ENCODE assay signal across 10 mouse cellular contexts in genomic region chr2:153052700-153053351, GRCm38 (mm10). TPM values are rescaled to one million over a fixed set of nuclear protein-coding genes. Genes with fewer than 3 reads are reported as not detected.
A peak's percentile ranks its signal among the peaks of the same experiment; 100 is the strongest.
DNase-seq lines count a peak whose midpoint lies in the region; ATAC-seq and TF ChIP-seq lines count a peak whose summit lies in the region.
"Had no signal": no experiment of that assay in that cellular context is flagged by ENCODE, and none has a peak within 500 bp of the region (broad histone marks: within the 10 kb centered on the region; RNA-seq: fewer than 3 reads in every experiment).

No protein-coding gene starts in this region.

- peak overlapping the region; percentile 15; the same call in 1 of the 2 replicates for H3K4me2 ChIP-seq in hindbrain, embryonic 13.5 days
- no peak overlapping the region for H3K4me2 ChIP-seq in stomach, postnatal 0 days (replicated peaks; ENCODE audit: low read depth)

- H3K27me3 ChIP-seq in hindbrain, embryonic 13.5 days: peaks cover 28% of the 10 kb centered on the region
- H3K27me3 ChIP-seq in stomach, postnatal 0 days (ENCODE audit: control insufficient read depth, insufficient read depth, low read length): no peaks in the 10 kb centered on the region

- DNase-seq in cerebellum, adult 18-20 months: peak; percentile 67 to 70
- peak; percentile 36 for DNase-seq in lung, postnatal 10 days
- no peak for DNase-seq in lung, postnatal 36 days
- DNase-seq in stomach, postnatal 0 days (ENCODE audit: low spot score): no peak
- no peak for DNase-seq in urinary bladder, postnatal 14 days (ENCODE audit: low spot score)
- no peak for DNase-seq in frontal cortex, postnatal 14 days (ENCODE audit: low spot score in 2 of 2)

- WGBS in hindbrain, embryonic 13.5 days: 11% methylated on average over 30 of the region's 30 CpGs
- 7% methylated on average over 30 of the region's 30 CpGs for WGBS in stomach, postnatal 0 days

- H3K9me3 ChIP-seq in hindbrain, embryonic 13.5 days: no peaks in the 10 kb centered on the region
- H3K9me3 ChIP-seq in stomach, postnatal 0 days (ENCODE audit: control insufficient read depth, low read length): no peaks in the 10 kb centered on the region

- H3K4me1 ChIP-seq in hindbrain, embryonic 13.5 days (replicated peaks): peaks cover 34% of the 10 kb centered on the region
- H3K4me1 ChIP-seq in stomach, postnatal 0 days (replicated peaks; ENCODE audit: control insufficient read depth, insufficient read depth): no peaks in the 10 kb centered on the region

- peaks cover 39% of the 10 kb centered on the region for H3K36me3 ChIP-seq in hindbrain, embryonic 13.5 days
- H3K36me3 ChIP-seq in stomach, postnatal 0 days (ENCODE audit: control insufficient read depth, insufficient read depth, low read length): no peaks in the 10 kb centered on the region

- H3K4me3 ChIP-seq in hindbrain, embryonic 13.5 days: no peak overlapping the region
- no peak overlapping the region for H3K4me3 ChIP-seq in stomach, postnatal 0 days (ENCODE audit: low read depth, low read length)

- TF ChIP-seq EP300 in stomach, postnatal 0 days (optimal IDR thresholded peaks at IDR 0.05): no peak

- TF ChIP-seq CTCF in stomach, postnatal 0 days (IDR thresholded peaks at IDR 0.05; ENCODE audit: low read depth): peak; percentile 24

- no peak overlapping the region for H3K9ac ChIP-seq in hindbrain, embryonic 13.5 days
- H3K9ac ChIP-seq in stomach, postnatal 0 days (ENCODE audit: low read length): no peak overlapping the region

- no peak for ATAC-seq in cerebellum, adult (ENCODE audit: insufficient number of reproducible peaks, low FRiP score, low TSS enrichment)
- no peak for ATAC-seq in hindbrain, embryonic 13.5 days (ENCODE audit: low FRiP score)
- no peak for ATAC-seq in stomach, postnatal 0 days (ENCODE audit: low FRiP score, low TSS enrichment)

- H3K27ac ChIP-seq in hindbrain, embryonic 13.5 days: no peak overlapping the region
- H3K27ac ChIP-seq in stomach, postnatal 0 days (replicated peaks): no peak overlapping the region

RNA-seq across cellular contexts. Expression of gene Ccm2l, which starts 12.9 kb away (rescaled TPM):
- 1.3 and 1.9 TPM in 2 replicates for polyA plus RNA-seq in hindbrain, embryonic 13.5 days (2015; fragmentation: Nextera tagmentation; extraction: Ambion mirVana)
- 1.1 and 1.2 TPM in 2 replicates for polyA plus RNA-seq in stomach, postnatal 0 days (2015; fragmentation: Nextera tagmentation; extraction: Ambion mirVana)

RNA-seq across cellular contexts. Expression of gene Xkr7, which starts 21.2 kb away (rescaled TPM):
- 1.7 and 2.0 TPM in 2 replicates for polyA plus RNA-seq in hindbrain, embryonic 13.5 days (2015; fragmentation: Nextera tagmentation; extraction: Ambion mirVana)
- 0.04 TPM in 1 of 2 replicates, not detected in the other for polyA plus RNA-seq in stomach, postnatal 0 days (2015; fragmentation: Nextera tagmentation; extraction: Ambion mirVana)
- polyA plus RNA-seq: lung, embryonic 16.5 days; spleen, adult 2 months had no signal

RNA-seq across cellular contexts. Expression of gene Pdrg1, which starts 37.6 kb away (rescaled TPM):
- polyA plus RNA-seq in hindbrain, embryonic 13.5 days (2015; fragmentation: Nextera tagmentation; extraction: Ambion mirVana): 189 and 197 TPM in 2 replicates
- 66.0 and 66.8 TPM in 2 replicates for polyA plus RNA-seq in stomach, postnatal 0 days (2015; fragmentation: Nextera tagmentation; extraction: Ambion mirVana)

RNA-seq across cellular contexts. Expression of gene Hck, which starts 55.4 kb away (rescaled TPM):
- polyA plus RNA-seq in hindbrain, embryonic 13.5 days (2015; fragmentation: Nextera tagmentation; extraction: Ambion mirVana): 1.7 and 2.2 TPM in 2 replicates
- 3.2 and 3.6 TPM in 2 replicates for polyA plus RNA-seq in stomach, postnatal 0 days (2015; fragmentation: Nextera tagmentation; extraction: Ambion mirVana)

Comparison
In these comparisons a context has a peak if more than half of its experiments do, and no peak if none do; other contexts are left out.
1. DNase-seq: peak in cerebellum, adult 18-20 months (2 of 2) and lung, postnatal 10 days (single experiment); none in lung, postnatal 36 days (single experiment), stomach, postnatal 0 days (single experiment), urinary bladder, postnatal 14 days (single experiment) and frontal cortex, postnatal 14 days (0 of 2).